Mouse (Mus musculus): ENCODE data around the gene Tmem184b. TPM values are rescaled to one million over a fixed set of nuclear protein-coding genes. Genes with fewer than 3 reads are reported as not detected.

Tmem184b gene
- polyA plus RNA-seq, 1 experiment: 74.2 TPM

GRCm38 (mm10) chr15:79321733-79322190 is 81.6 kb downstream of the Tmem184b start:
- no peaks in the 10 kb centered on the region for H3K27me3 ChIP-seq (ENCODE audit: control insufficient read depth, insufficient read depth, insufficient read length)
- H3K79me3 ChIP-seq (ENCODE audit: low read depth): peaks cover 8% of the 10 kb centered on the region
- H3ac ChIP-seq (ENCODE audit: control insufficient read depth, insufficient read length, low read depth): no peak overlapping the region
- TF ChIP-seq FOSL1 (IDR thresholded peaks at IDR 0.05; ENCODE audit: insufficient read depth, low read length, poor library complexity, severe bottlenecking): no peak
- H3K4me3 ChIP-seq (ENCODE audit: insufficient read depth, poor library complexity, severe bottlenecking): no peak overlapping the region
- peaks cover 22% of the 10 kb centered on the region for H3K36me3 ChIP-seq (ENCODE audit: control insufficient read depth, insufficient read depth)
- H3K79me2 ChIP-seq (ENCODE audit: control insufficient read depth, insufficient read depth): peaks cover 58% of the 10 kb centered on the region

GRCm38 (mm10) chr15:79313848-79314369 is 89.5 kb downstream of the Tmem184b start:
- Histone ChIP-seq H3K79me3 (ENCODE audit: low read depth) (peaks cover 2% of the 10 kb centered on the region), H3K79me2 (ENCODE audit: control insufficient read depth, insufficient read depth) (no peaks in the 10 kb centered on the region), H3K36me3 (ENCODE audit: control insufficient read depth, insufficient read depth) (peaks cover 44% of the 10 kb centered on the region), H3ac (ENCODE audit: control insufficient read depth, insufficient read length, low read depth) (no peak overlapping the region), H3K27me3 (ENCODE audit: control insufficient read depth, insufficient read depth, insufficient read length) (no peaks in the 10 kb centered on the region), H3K4me3 (ENCODE audit: insufficient read depth, poor library complexity, severe bottlenecking) (no peak overlapping the region)
- TF ChIP-seq CTCF (IDR thresholded peaks at IDR 0.05; ENCODE audit: control insufficient read depth, insufficient read depth, insufficient read length) (no peak), FOSL1 (IDR thresholded peaks at IDR 0.05; ENCODE audit: insufficient read depth, low read length, poor library complexity, severe bottlenecking) (no peak), CEBPB (IDR thresholded peaks at IDR 0.05; ENCODE audit: low read depth) (no peak)

Small RNA genes within 50 kb of the gene (microRNA-seq; reads per million reads assigned to microRNA genes)
- gene Mir1943 (ENCODE audit: borderline microRNAs expressed): 9.6 reads per million, percentile 58 among the genes with 10 or more reads in this experiment

Other genes with a start within 250 kb of the Tmem184b start
- not detected for gene Sox10, start 238.3 kb downstream of the Tmem184b start, polyA plus RNA-seq (2012; fragmentation: generic; extraction: Trizol)
- 15.3 TPM for gene Pick1, start 174.4 kb downstream of the Tmem184b start, polyA plus RNA-seq (2012; fragmentation: generic; extraction: Trizol)
- 0.01 TPM for gene Gm49486, start 174.2 kb downstream of the Tmem184b start, polyA plus RNA-seq (2012; fragmentation: generic; extraction: Trizol)
- 0.11 TPM for gene Slc16a8, start 148.8 kb downstream of the Tmem184b start, polyA plus RNA-seq (2012; fragmentation: generic; extraction: Trizol)
- gene Baiap2l2, start 118.0 kb downstream of the Tmem184b start, polyA plus RNA-seq (2012; fragmentation: generic; extraction: Trizol): 1.2 TPM
- gene Pla2g6, start 75.2 kb downstream of the Tmem184b start, polyA plus RNA-seq (2012; fragmentation: generic; extraction: Trizol): 17.4 TPM
- gene Maff, start 56.9 kb downstream of the Tmem184b start, polyA plus RNA-seq (2012; fragmentation: generic; extraction: Trizol): 24.8 TPM
- gene Csnk1e, start 52.0 kb upstream of the Tmem184b start, polyA plus RNA-seq (2012; fragmentation: generic; extraction: Trizol): 98.6 TPM
- gene Kcnj4, start 101.7 kb upstream of the Tmem184b start, polyA plus RNA-seq (2012; fragmentation: generic; extraction: Trizol): 0.14 TPM
- gene Kdelr3, start 112.8 kb upstream of the Tmem184b start, polyA plus RNA-seq (2012; fragmentation: generic; extraction: Trizol): 65.5 TPM
- 84.9 TPM for gene Ddx17, start 143.2 kb upstream of the Tmem184b start, polyA plus RNA-seq (2012; fragmentation: generic; extraction: Trizol)
- not detected for gene Dmc1, start 201.5 kb upstream of the Tmem184b start, polyA plus RNA-seq (2012; fragmentation: generic; extraction: Trizol)